Mouse (Mus musculus) cerebral cortex, adult 2 months (tissue): Measurements from ENCODE around the gene Prdm16.

Experiments
- WGBS: fragments of 180-500 bp; shearing (Covaris S2); methylation state at CpG from one replicate; pipeline ENCODE4 v1.1.7; 2018; 5-methylcytosine and 5-hydroxymethylcytosine counted together

Prdm16 gene

GRCm38 (mm10) chr4:154636721-154637311 is at the start of gene Prdm16:
TSS of gene Prdm16 (minus strand) at chr4:154636873.
- under 1% methylated on average over 47 of the region's 47 CpGs for WGBS

GRCm38 (mm10) chr4:154683068-154683752 is 46.5 kb upstream of the Prdm16 start:
- 90% methylated on average over 5 of the region's 5 CpGs for WGBS

GRCm38 (mm10) chr4:154682311-154682710 is 45.6 kb upstream of the Prdm16 start:
- WGBS = 53% methylated on average over 14 of the region's 14 CpGs

- WGBS = 66% methylated on average over 10 of the region's 10 CpGs
Observed at GRCm38 (mm10) chr4:154675441-154676000, 38.8 kb upstream of the Prdm16 start.

GRCm38 (mm10) chr4:154674966-154675365 is 38.3 kb upstream of the Prdm16 start:
- 26% methylated on average over 15 of the region's 15 CpGs for WGBS

- WGBS = under 1% methylated on average over 12 of the region's 12 CpGs
Observed at GRCm38 (mm10) chr4:154674541-154674940, 37.9 kb upstream of the Prdm16 start.

GRCm38 (mm10) chr4:154673986-154674385 is 37.3 kb upstream of the Prdm16 start:
- 89% methylated on average over 4 of the region's 4 CpGs for WGBS

GRCm38 (mm10) chr4:154672027-154672426 is 35.4 kb upstream of the Prdm16 start:
- WGBS = 72% methylated on average over 1 of the region's 1 CpGs

GRCm38 (mm10) chr4:154671232-154671912 is 34.7 kb upstream of the Prdm16 start:
- WGBS = 82% methylated on average over 8 of the region's 8 CpGs

GRCm38 (mm10) chr4:154667767-154668166 is 31.1 kb upstream of the Prdm16 start, which contains the start of gene Actrt2:
TSS of gene Actrt2 (minus strand) at chr4:154667867.
- WGBS = 95% methylated on average over 2 of the region's 2 CpGs

GRCm38 (mm10) chr4:154662681-154663215 is 26.1 kb upstream of the Prdm16 start:
- WGBS = 75% methylated on average over 12 of the region's 12 CpGs

GRCm38 (mm10) chr4:154661256-154661655 is 24.6 kb upstream of the Prdm16 start:
- 81% methylated on average over 6 of the region's 6 CpGs for WGBS

GRCm38 (mm10) chr4:154655134-154655910 is 18.6 kb upstream of the Prdm16 start:
- WGBS = 75% methylated on average over 15 of the region's 15 CpGs

GRCm38 (mm10) chr4:154652494-154652893 is 15.8 kb upstream of the Prdm16 start:
- WGBS = 38% methylated on average over 5 of the region's 5 CpGs

GRCm38 (mm10) chr4:154649083-154649747 is 12.5 kb upstream of the Prdm16 start:
- WGBS = 69% methylated on average over 19 of the region's 19 CpGs

- 47% methylated on average over 6 of the region's 6 CpGs for WGBS
Observed at GRCm38 (mm10) chr4:154642496-154642895, 5.8 kb upstream of the Prdm16 start.

GRCm38 (mm10) chr4:154641296-154642110 is 4.8 kb upstream of the Prdm16 start:
- 15% methylated on average over 32 of the region's 32 CpGs for WGBS

GRCm38 (mm10) chr4:154640443-154641295 is 4.0 kb upstream of the Prdm16 start:
- 34% methylated on average over 20 of the region's 20 CpGs for WGBS
